Mouse (Mus musculus): ENCODE results near the gene Polr2a. TPM values are rescaled to one million over a fixed set of nuclear protein-coding genes. Genes with fewer than 3 reads are reported as not detected.
A peak's percentile ranks its signal among the peaks of the same experiment; 100 is the strongest.

Polr2a gene
- polyA plus RNA-seq, 1 experiment from 2014 or later: 15.3 TPM

DNA sequence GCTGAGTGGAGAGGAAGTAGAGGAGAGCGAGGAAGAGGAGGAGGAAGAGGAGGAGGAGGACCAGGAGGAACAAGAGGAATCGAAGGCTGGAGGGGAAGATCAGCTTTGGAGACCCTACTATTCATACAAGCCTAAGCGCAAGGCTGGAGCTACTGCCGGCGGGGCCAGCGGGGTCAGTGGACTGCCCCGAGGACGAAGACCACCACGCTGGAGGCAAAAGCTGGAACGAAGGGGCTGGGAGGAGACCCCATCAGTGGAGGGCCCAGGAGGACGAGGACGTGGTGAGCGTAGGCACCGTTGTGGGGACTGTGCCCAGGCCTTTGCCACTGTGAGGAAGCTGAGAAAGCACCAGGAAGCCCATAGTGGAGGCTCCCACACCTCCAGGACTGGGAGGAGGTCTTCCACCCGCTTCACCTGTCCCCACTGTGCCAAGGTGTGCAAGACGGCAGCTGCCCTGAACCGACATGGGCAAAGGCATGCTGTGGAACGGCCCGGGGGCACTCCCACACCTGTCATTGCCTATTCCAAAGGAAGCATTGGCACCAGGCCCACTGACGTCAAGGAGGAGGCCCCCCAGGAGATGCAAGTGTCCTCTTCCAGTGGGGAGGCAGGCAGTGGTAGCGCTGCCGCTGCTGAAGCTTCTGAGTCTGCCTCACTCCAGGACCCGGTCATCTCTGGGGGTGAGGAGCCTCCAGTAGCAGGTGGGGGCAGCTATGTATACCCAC lies 20.0 kb upstream of the Polr2a start:
- DNase-seq (ENCODE audit: low spot score): peak; percentile 18

GRCm38 (mm10) chr11:69777504-69778257 lies 19.2 kb upstream of the Polr2a start:
- DNase-seq (ENCODE audit: low spot score) (no peak), ATAC-seq (peak; percentile 22; the same call in 1 of the 2 replicates)
- WGBS: 68% methylated on average over 26 of the region's 26 CpGs
- H3K4me3 ChIP-seq (ENCODE audit: low read depth, low read length): no peak overlapping the region
- TF ChIP-seq EP300 (IDR thresholded peaks at IDR 0.05) (no peak), CTCF (IDR thresholded peaks at IDR 0.05) (no peak)
- H3K36me3 ChIP-seq (ENCODE audit: insufficient read depth, low read length): no peaks in the 10 kb centered on the region
- H3K4me1 ChIP-seq (ENCODE audit: insufficient read depth, low read depth, low read length): no peaks in the 10 kb centered on the region
- H3K9me3 ChIP-seq (ENCODE audit: low read length): no peaks in the 10 kb centered on the region
- H3K9ac ChIP-seq (replicated peaks; ENCODE audit: low read depth): no peak overlapping the region
- H3K4me2 ChIP-seq (replicated peaks; ENCODE audit: low read depth, low read length): no peak overlapping the region
- no peak overlapping the region for H3K27ac ChIP-seq (ENCODE audit: low read length)
- no peaks in the 10 kb centered on the region for H3K27me3 ChIP-seq (replicated peaks; ENCODE audit: insufficient read depth, low read length)

More for the DNA sequence above, 20.0 kb upstream of the Polr2a start:
- Histone ChIP-seq H3K4me3 (ENCODE audit: low read depth, low read length) (no peak overlapping the region), H3K9me3 (ENCODE audit: low read length) (no peaks in the 10 kb centered on the region), H3K36me3 (ENCODE audit: insufficient read depth, low read length) (no peaks in the 10 kb centered on the region), H3K4me2 (replicated peaks; ENCODE audit: low read depth, low read length) (no peak overlapping the region), H3K4me1 (ENCODE audit: insufficient read depth, low read depth, low read length) (no peaks in the 10 kb centered on the region), H3K9ac (replicated peaks; ENCODE audit: low read depth) (no peak overlapping the region), H3K27ac (ENCODE audit: low read length) (no peak overlapping the region), H3K27me3 (replicated peaks; ENCODE audit: insufficient read depth, low read length) (no peaks in the 10 kb centered on the region)
- WGBS: 61% methylated on average over 23 of the region's 23 CpGs
- ATAC-seq: peak; percentile 32; the same call in 1 of the 2 replicates
- TF ChIP-seq EP300 (IDR thresholded peaks at IDR 0.05) (no peak), CTCF (IDR thresholded peaks at IDR 0.05) (no peak)

DNA sequence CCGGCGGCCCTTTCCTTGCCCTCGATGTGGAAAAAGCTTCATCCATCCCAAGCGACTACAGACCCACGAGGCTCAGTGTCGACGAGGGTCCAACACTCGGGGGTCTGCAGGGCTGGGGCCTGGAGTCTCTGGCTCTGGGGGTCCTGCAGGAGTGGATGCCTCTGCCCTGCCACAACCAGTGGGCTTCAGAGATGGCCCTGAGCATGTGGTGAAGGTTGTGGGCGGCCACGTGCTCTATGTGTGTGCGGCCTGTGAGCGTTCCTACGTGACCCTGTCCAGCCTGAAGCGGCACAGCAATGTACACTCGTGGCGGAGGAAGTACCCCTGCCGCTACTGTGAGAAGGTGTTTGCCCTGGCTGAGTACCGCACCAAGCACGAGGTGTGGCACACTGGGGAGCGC lies 18.1 kb upstream of the Polr2a start:
- ATAC-seq: no peak
- Histone ChIP-seq H3K4me1 (ENCODE audit: insufficient read depth, low read depth, low read length) (no peaks in the 10 kb centered on the region), H3K9me3 (ENCODE audit: low read length) (no peaks in the 10 kb centered on the region), H3K4me2 (replicated peaks; ENCODE audit: low read depth, low read length) (no peak overlapping the region), H3K27ac (ENCODE audit: low read length) (no peak overlapping the region), H3K27me3 (replicated peaks; ENCODE audit: insufficient read depth, low read length) (no peaks in the 10 kb centered on the region), H3K4me3 (ENCODE audit: low read depth, low read length) (no peak overlapping the region), H3K36me3 (ENCODE audit: insufficient read depth, low read length) (no peaks in the 10 kb centered on the region), H3K9ac (replicated peaks; ENCODE audit: low read depth) (no peak overlapping the region)
- no peak for DNase-seq (ENCODE audit: low spot score)
- TF ChIP-seq EP300 (IDR thresholded peaks at IDR 0.05) (no peak), CTCF (IDR thresholded peaks at IDR 0.05) (no peak)
- 82% methylated on average over 20 of the region's 20 CpGs for WGBS

GRCm38 (mm10) chr11:69775716-69776115 lies 17.3 kb upstream of the Polr2a start:
- no peak for TF ChIP-seq EP300 (IDR thresholded peaks at IDR 0.05)
- TF ChIP-seq CTCF (IDR thresholded peaks at IDR 0.05): no peak
- ATAC-seq (no peak), DNase-seq (ENCODE audit: low spot score) (no peak)
- Histone ChIP-seq H3K36me3 (ENCODE audit: insufficient read depth, low read length) (no peaks in the 10 kb centered on the region), H3K4me3 (ENCODE audit: low read depth, low read length) (no peak overlapping the region), H3K27ac (ENCODE audit: low read length) (no peak overlapping the region), H3K4me2 (replicated peaks; ENCODE audit: low read depth, low read length) (no peak overlapping the region), H3K9ac (replicated peaks; ENCODE audit: low read depth) (no peak overlapping the region), H3K4me1 (ENCODE audit: insufficient read depth, low read depth, low read length) (no peaks in the 10 kb centered on the region), H3K9me3 (ENCODE audit: low read length) (no peaks in the 10 kb centered on the region), H3K27me3 (replicated peaks; ENCODE audit: insufficient read depth, low read length) (no peaks in the 10 kb centered on the region)
- WGBS: 52% methylated on average over 10 of the region's 10 CpGs

GRCm38 (mm10) chr11:69774961-69775360 lies 16.5 kb upstream of the Polr2a start:
- WGBS: 62% methylated on average over 5 of the region's 5 CpGs
- Histone ChIP-seq H3K4me2 (replicated peaks; ENCODE audit: low read depth, low read length) (no peak overlapping the region), H3K9ac (replicated peaks; ENCODE audit: low read depth) (no peak overlapping the region), H3K9me3 (ENCODE audit: low read length) (no peaks in the 10 kb centered on the region), H3K27me3 (replicated peaks; ENCODE audit: insufficient read depth, low read length) (no peaks in the 10 kb centered on the region), H3K4me3 (ENCODE audit: low read depth, low read length) (no peak overlapping the region), H3K27ac (ENCODE audit: low read length) (no peak overlapping the region), H3K4me1 (ENCODE audit: insufficient read depth, low read depth, low read length) (no peaks in the 10 kb centered on the region), H3K36me3 (ENCODE audit: insufficient read depth, low read length) (no peaks in the 10 kb centered on the region)
- TF ChIP-seq EP300 (IDR thresholded peaks at IDR 0.05) (no peak), CTCF (IDR thresholded peaks at IDR 0.05) (no peak)
- no peak for ATAC-seq
- DNase-seq (ENCODE audit: low spot score): no peak

- ATAC-seq (peak; percentile 38), DNase-seq (ENCODE audit: low spot score) (peak; percentile 69)
- peak overlapping the region; percentile 57 for H3K4me2 ChIP-seq (replicated peaks; ENCODE audit: low read depth, low read length)
- peak overlapping the region; percentile 99; the same call in 1 of the 2 replicates for H3K27ac ChIP-seq (ENCODE audit: low read length)
- no peaks in the 10 kb centered on the region for H3K9me3 ChIP-seq (ENCODE audit: low read length)
- H3K27me3 ChIP-seq (replicated peaks; ENCODE audit: insufficient read depth, low read length): no peaks in the 10 kb centered on the region
- TF ChIP-seq EP300 (IDR thresholded peaks at IDR 0.05) (peak; percentile 68; the same call in 1 of the 2 replicates), CTCF (IDR thresholded peaks at IDR 0.05) (no peak)
- peak overlapping the region; percentile 97; the same call in 1 of the 2 replicates for H3K4me3 ChIP-seq (ENCODE audit: low read depth, low read length)
- peaks cover 13% of the 10 kb centered on the region; the same call in 1 of the 2 replicates for H3K4me1 ChIP-seq (ENCODE audit: insufficient read depth, low read depth, low read length)
- H3K36me3 ChIP-seq (ENCODE audit: insufficient read depth, low read length): no peaks in the 10 kb centered on the region
- 0 out of 2 replicates have a peak overlapping the region, but pooled peaks have one; percentile 3 for H3K9ac ChIP-seq (replicated peaks; ENCODE audit: low read depth)
- WGBS: 41% methylated on average over 4 of the region's 4 CpGs
These were observed 9.1 kb upstream of the Polr2a start for GRCm38 (mm10) chr11:69767625-69767909.

Data from lung, postnatal 0 days (tissue).